Mouse (Mus musculus): Measurements from ENCODE around the gene Ager. TPM values are rescaled to one million over a fixed set of nuclear protein-coding genes. Genes with fewer than 3 reads are reported as not detected.

The Ager gene
- polyA plus RNA-seq, 1 experiment from 2014 or later, result 2.7 TPM

GRCm38 (mm10) chr17:34649106-34649864, 51.6 kb downstream of the Ager start:
- no peak for ATAC-seq (ENCODE audit: insufficient read depth, low FRiP score)
- no peak overlapping the region for H3K4me2 ChIP-seq (ENCODE audit: low read depth, low read length)
- 87% methylated on average over 18 of the region's 18 CpGs for WGBS
- H3K27me3 ChIP-seq (ENCODE audit: control insufficient read depth, insufficient read depth, low read length), result no peaks in the 10 kb centered on the region
- no peaks in the 10 kb centered on the region for H3K9me3 ChIP-seq (replicated peaks; ENCODE audit: control insufficient read depth, low read length)
- H3K27ac ChIP-seq (ENCODE audit: low read length), result no peak overlapping the region
- H3K36me3 ChIP-seq (ENCODE audit: control insufficient read depth, insufficient read depth, low read length), result peaks cover 21% of the 10 kb centered on the region; the same call in 1 of the 2 replicates
- peak overlapping the region; percentile 2; the same call in 1 of the 2 replicates for H3K9ac ChIP-seq (ENCODE audit: low read length)
- H3K4me3 ChIP-seq (replicated peaks; ENCODE audit: low read length), result no peak overlapping the region
- H3K4me1 ChIP-seq (ENCODE audit: control insufficient read depth, insufficient read depth, low read length), result peaks cover 20% of the 10 kb centered on the region

Other genes starting within 250 kb of the Ager start
- 1.3 and 1.4 TPM in 2 replicates for gene Btnl2, start 243.0 kb upstream of the Ager start, polyA plus RNA-seq (2015; fragmentation: Nextera tagmentation; extraction: Ambion mirVana)
- gene Btnl1, start 220.7 kb upstream of the Ager start, polyA plus RNA-seq (2015; fragmentation: Nextera tagmentation; extraction: Ambion mirVana), result 3.5 TPM in 2 replicates
- gene BC051142, start 199.0 kb upstream of the Ager start, polyA plus RNA-seq (2015; fragmentation: Nextera tagmentation; extraction: Ambion mirVana), result 1.8 TPM in 2 replicates
- gene Btnl4, start 120.5 kb upstream of the Ager start, polyA plus RNA-seq (2015; fragmentation: Nextera tagmentation; extraction: Ambion mirVana), result 3.8 and 3.9 TPM in 2 replicates
- 2.6 and 3.6 TPM in 2 replicates for gene Btnl6, start 80.5 kb upstream of the Ager start, polyA plus RNA-seq (2015; fragmentation: Nextera tagmentation; extraction: Ambion mirVana)
- gene Notch4, start 33.6 kb upstream of the Ager start, polyA plus RNA-seq (2015; fragmentation: Nextera tagmentation; extraction: Ambion mirVana), result 4.7 and 4.9 TPM in 2 replicates
- 9.3 and 10.4 TPM in 2 replicates for gene Gpsm3, start 8.1 kb upstream of the Ager start, polyA plus RNA-seq (2015; fragmentation: Nextera tagmentation; extraction: Ambion mirVana)
- 6.8 and 8.4 TPM in 2 replicates for gene Pbx2, start 6.6 kb upstream of the Ager start, polyA plus RNA-seq (2015; fragmentation: Nextera tagmentation; extraction: Ambion mirVana)
- 129 and 141 TPM in 2 replicates for gene Rnf5, start 5.8 kb downstream of the Ager start, polyA plus RNA-seq (2015; fragmentation: Nextera tagmentation; extraction: Ambion mirVana)
- 42.6 TPM in 2 replicates for gene Agpat1, start 6.4 kb downstream of the Ager start, polyA plus RNA-seq (2015; fragmentation: Nextera tagmentation; extraction: Ambion mirVana)
- 3.5 and 4.8 TPM in 2 replicates for gene Egfl8, start 18.1 kb downstream of the Ager start, polyA plus RNA-seq (2015; fragmentation: Nextera tagmentation; extraction: Ambion mirVana)
- gene Ppt2, start 30.6 kb downstream of the Ager start, polyA plus RNA-seq (2015; fragmentation: Nextera tagmentation; extraction: Ambion mirVana), result 25.2 and 25.7 TPM in 2 replicates
- 0.31 and 0.45 TPM in 2 replicates for gene Prrt1, start 31.7 kb downstream of the Ager start, polyA plus RNA-seq (2015; fragmentation: Nextera tagmentation; extraction: Ambion mirVana)
- gene Fkbpl, start 46.9 kb downstream of the Ager start, polyA plus RNA-seq (2015; fragmentation: Nextera tagmentation; extraction: Ambion mirVana), result 13.1 and 14.4 TPM in 2 replicates
- gene Atf6b, start 49.3 kb downstream of the Ager start, polyA plus RNA-seq (2015; fragmentation: Nextera tagmentation; extraction: Ambion mirVana), result 73.5 and 78.0 TPM in 2 replicates
- gene Tnxb, start 72.7 kb downstream of the Ager start, polyA plus RNA-seq (2015; fragmentation: Nextera tagmentation; extraction: Ambion mirVana), result 1.3 and 1.8 TPM in 2 replicates
- 0.89 and 0.99 TPM in 2 replicates for gene C4b, start 146.0 kb downstream of the Ager start, polyA plus RNA-seq (2015; fragmentation: Nextera tagmentation; extraction: Ambion mirVana)
- 0.21 and 6.9 TPM in 2 replicates for gene Cyp21a1, start 206.7 kb downstream of the Ager start, polyA plus RNA-seq (2015; fragmentation: Nextera tagmentation; extraction: Ambion mirVana)
- 23.8 and 25.8 TPM in 2 replicates for gene Stk19, start 239.1 kb downstream of the Ager start, polyA plus RNA-seq (2015; fragmentation: Nextera tagmentation; extraction: Ambion mirVana)
- gene Dxo, start 239.2 kb downstream of the Ager start, polyA plus RNA-seq (2015; fragmentation: Nextera tagmentation; extraction: Ambion mirVana), result 48.9 and 53.3 TPM in 2 replicates

All from stomach, embryonic 16.5 days (tissue).